16 mouse cellular contexts compared by ENCODE assay signal in the genomic region with DNA sequence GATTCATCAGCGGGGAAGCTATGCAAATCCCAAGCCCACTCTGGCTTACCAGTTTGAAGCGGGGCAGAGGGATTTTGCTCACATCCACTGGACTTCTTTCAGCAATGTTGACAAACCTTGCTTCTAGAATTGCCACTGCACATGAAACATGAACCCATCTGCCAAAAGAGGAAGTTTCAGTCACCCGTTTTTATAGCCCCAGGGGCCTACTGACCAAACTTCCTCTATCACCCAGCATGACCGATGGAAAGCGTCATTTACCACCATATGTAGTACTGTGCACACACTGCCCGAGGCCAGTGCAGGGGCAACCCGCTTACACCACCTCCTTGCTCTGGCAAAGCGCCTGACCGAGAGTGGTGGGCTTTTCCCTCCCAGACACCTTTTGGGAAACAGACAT. TPM values are rescaled to one million over a fixed set of nuclear protein-coding genes. Genes with fewer than 3 reads are reported as not detected.
DNase-seq lines count a peak whose midpoint lies in the region; ATAC-seq and TF ChIP-seq lines count a peak whose summit lies in the region.
"Had no signal": no experiment of that assay in that cellular context is flagged by ENCODE, and none has a peak within 500 bp of the region (broad histone marks: within the 10 kb centered on the region; RNA-seq: fewer than 3 reads in every experiment).

No protein-coding gene starts in this region.

- TF ChIP-seq POLR2A in kidney, adult 2 months (IDR thresholded peaks at IDR 0.05; ENCODE audit: low read depth, low read length), result no peak

- peaks cover 11% of the 10 kb centered on the region for H3K36me3 ChIP-seq in kidney, adult 2 months (ENCODE audit: control insufficient read depth, insufficient read depth, low read length)
- H3K36me3 ChIP-seq in kidney, embryonic 15.5 days, result peaks cover 98% of the 10 kb centered on the region
- H3K36me3 ChIP-seq in G1E (replicated peaks), result peaks cover 98% of the 10 kb centered on the region

- H3K4me1 ChIP-seq in kidney, adult 2 months (ENCODE audit: control insufficient read depth, insufficient read depth, low read length), result peaks cover 18% of the 10 kb centered on the region
- H3K4me1 ChIP-seq in kidney, embryonic 15.5 days, result no peaks in the 10 kb centered on the region
- peaks cover 45% of the 10 kb centered on the region for H3K4me1 ChIP-seq in G1E (ENCODE audit: insufficient read depth, low read depth, low read length)
- H3K4me1 ChIP-seq: embryonic facial prominence, embryonic 12.5 days; hindbrain, embryonic 12.5 days had no signal

- TF ChIP-seq CTCF in kidney, adult 2 months (conservative IDR thresholded peaks at IDR 0.05; ENCODE audit: insufficient read depth, insufficient read length, low read depth, low read length), result no peak
- TF ChIP-seq CTCF in G1E (IDR thresholded peaks at IDR 0.05; ENCODE audit: low read depth, low read length), result no peak

- ATAC-seq in kidney, embryonic 15.5 days (replicated peaks; ENCODE audit: low FRiP score), result no peak
- ATAC-seq in G1E (ENCODE audit: extremely low read depth, insufficient number of reproducible peaks, low FRiP score, poor library complexity, severe bottlenecking), result peak; percentile 60
- peak; percentile 97 for ATAC-seq in megakaryocyte, adult 5-6 weeks (ENCODE audit: poor library complexity, severe bottlenecking)
- ATAC-seq: activated CD4-positive, CD25-positive, alpha-beta regulatory T cell, adult 4 months; forebrain, embryonic 14.5 days; midbrain, embryonic 16.5 days had no signal

- H3K9ac ChIP-seq in kidney, embryonic 15.5 days, result no peak overlapping the region
- H3K9ac ChIP-seq: embryonic facial prominence, embryonic 12.5 days; hindbrain, embryonic 12.5 days; lung, embryonic 14.5 days had no signal

- WGBS in kidney, adult 2 months, result 72% methylated on average over 9 of the region's 9 CpGs
- WGBS in kidney, embryonic 15.5 days, result 66% methylated on average over 9 of the region's 9 CpGs

- peak; percentile 23 for DNase-seq in kidney, adult 2 months
- DNase-seq in 416B (ENCODE audit: low read depth) (peak; percentile 89), G1E (ENCODE audit: low spot score) (peak; percentile 79)
- no peak for DNase-seq in embryo, embryonic 10 days (ENCODE audit: low spot score)
- DNase-seq in retina, embryonic 14.5 days (ENCODE audit: low spot score), result no peak
- DNase-seq: lung, embryonic 14.5 days; thymus, postnatal 14 days had no signal

- H3K9me3 ChIP-seq in kidney, embryonic 15.5 days (replicated peaks), result no peaks in the 10 kb centered on the region
- no peaks in the 10 kb centered on the region for H3K9me3 ChIP-seq in G1E (replicated peaks)
- H3K9me3 ChIP-seq: embryonic facial prominence, embryonic 12.5 days; hindbrain, embryonic 12.5 days had no signal

- H3K27me3 ChIP-seq in kidney, adult 2 months (replicated peaks; ENCODE audit: control insufficient read depth, insufficient read depth, low read length), result no peaks in the 10 kb centered on the region
- H3K27me3 ChIP-seq in kidney, embryonic 15.5 days, result no peaks in the 10 kb centered on the region
- no peaks in the 10 kb centered on the region for H3K27me3 ChIP-seq in G1E (ENCODE audit: insufficient read depth, low read length)
- H3K27me3 ChIP-seq: embryonic facial prominence, embryonic 12.5 days; hindbrain, embryonic 12.5 days had no signal

- no peak overlapping the region for H3K4me2 ChIP-seq in kidney, embryonic 15.5 days
- H3K4me2 ChIP-seq: embryonic facial prominence, embryonic 12.5 days; hindbrain, embryonic 12.5 days; lung, embryonic 14.5 days had no signal

- H3K4me3 ChIP-seq in kidney, adult 2 months (ENCODE audit: insufficient read depth, low read depth, low read length), result no peak overlapping the region
- no peak overlapping the region for H3K4me3 ChIP-seq in kidney, embryonic 15.5 days (replicated peaks)
- peak overlapping the region; percentile 44; the same call in 1 of the 2 replicates for H3K4me3 ChIP-seq in G1E (ENCODE audit: low read depth, low read length)
- H3K4me3 ChIP-seq: embryonic facial prominence, embryonic 12.5 days; heart, adult 2 months; hindbrain, embryonic 12.5 days; left cerebral cortex, adult 2 months had no signal

- peak overlapping the region; percentile 55 for H3K27ac ChIP-seq in kidney, adult 2 months (ENCODE audit: insufficient read depth, low read depth, low read length)
- H3K27ac ChIP-seq in kidney, embryonic 15.5 days, result no peak overlapping the region
- H3K27ac ChIP-seq: embryonic facial prominence, embryonic 12.5 days; heart, adult 2 months; hindbrain, embryonic 12.5 days; left cerebral cortex, adult 2 months had no signal

RNA-seq across cellular contexts. Expression of a gene that starts 9.6 kb away (rescaled TPM):
- 49.1 and 50.7 TPM in 2 replicates for polyA plus RNA-seq in kidney, adult 2 months (2012; rRNA removed)
- 8.8 and 9.8 TPM in 2 replicates for polyA plus RNA-seq in kidney, embryonic 15.5 days (2015; fragmentation: Nextera tagmentation; extraction: Ambion mirVana)
- 13.4 and 24.6 TPM in 2 replicates for total RNA-seq in G1E (2014; fragmentation: Nextera tagmentation)
- 6.9 and 10.3 TPM in 2 replicates for total RNA-seq in G1E (2017)
- polyA plus RNA-seq in G1E (2012), result 13.8 and 13.9 TPM in 2 replicates
- 5.3 and 7.3 TPM in 2 replicates for total RNA-seq in megakaryocyte, adult 5-6 weeks (2015)
- 6.6 and 7.2 TPM in 2 replicates for total RNA-seq in megakaryocyte, adult 5-6 weeks (2017)

RNA-seq across cellular contexts. Expression of a gene that starts 35.5 kb away (rescaled TPM):
- polyA plus RNA-seq in kidney, adult 2 months (2012; rRNA removed), result 31.9 and 34.0 TPM in 2 replicates
- polyA plus RNA-seq in kidney, embryonic 15.5 days (2015; fragmentation: Nextera tagmentation; extraction: Ambion mirVana), result 39.5 and 40.8 TPM in 2 replicates
- total RNA-seq in G1E (2014; fragmentation: Nextera tagmentation), result 46.7 and 49.9 TPM in 2 replicates
- total RNA-seq in G1E (2017), result 48.7 and 50.5 TPM in 2 replicates
- polyA plus RNA-seq in G1E (2012), result 34.0 and 39.4 TPM in 2 replicates
- total RNA-seq in megakaryocyte, adult 5-6 weeks (2015), result 11.0 and 14.2 TPM in 2 replicates
- total RNA-seq in megakaryocyte, adult 5-6 weeks (2017), result 29.1 and 34.3 TPM in 2 replicates

Comparison
In these comparisons a context has a peak if more than half of its experiments do, and no peak if none do; other contexts are left out.
1. DNase-seq: peak in kidney, adult 2 months (single experiment), 416B (single experiment) and G1E (single experiment); none in embryo, embryonic 10 days (single experiment) and retina, embryonic 14.5 days (single experiment).